Mouse (Mus musculus) embryo, embryonic 9.5 days (tissue): Measurements from ENCODE around the gene Txndc5.

Source experiments
- DNase-seq: peaks from one replicate; pipeline ENCODE4 v3.0.0-alpha.2; 2017; ENCODE audit errors: extremely low spot score

Gene Txndc5

DNA sequence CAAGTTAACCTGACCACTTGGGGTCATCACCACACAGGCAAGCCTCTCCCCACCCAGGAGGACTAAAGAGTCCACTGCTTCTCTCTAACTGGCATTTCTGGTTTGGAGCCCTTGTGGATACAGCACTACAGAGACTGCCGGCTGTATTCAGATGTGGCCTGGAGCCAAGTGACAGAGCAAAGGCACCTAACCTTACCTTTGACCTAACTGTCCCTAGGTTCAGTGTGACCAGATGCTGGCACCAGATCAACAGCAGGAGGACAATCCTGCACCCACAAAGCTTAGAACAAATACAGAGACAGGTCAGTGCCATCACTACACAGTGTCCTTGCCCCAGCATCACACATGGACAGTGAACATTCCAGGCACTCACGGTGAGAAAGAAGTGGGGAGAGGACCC lies 2.5 kb downstream of the Txndc5 start:
- no peak for DNase-seq

DNA sequence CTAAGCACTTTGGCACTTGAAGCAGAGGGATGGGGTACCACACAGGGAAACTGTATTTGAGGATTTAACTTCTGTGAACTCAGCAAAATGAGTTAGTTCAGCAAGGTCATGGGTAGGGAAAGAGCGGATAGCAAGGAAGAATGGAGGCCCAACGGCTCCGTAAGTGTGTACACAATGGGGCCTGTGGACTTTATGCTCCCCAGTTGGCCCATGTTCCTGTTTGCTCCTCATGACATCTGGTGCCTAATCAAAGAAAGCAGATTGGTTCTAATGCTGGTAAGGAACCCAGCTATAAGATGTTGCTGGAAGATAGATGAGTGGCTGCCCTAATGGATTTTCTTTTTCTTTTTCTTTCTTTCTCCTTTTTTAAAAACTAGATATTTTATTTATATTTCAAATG lies 3.4 kb downstream of the Txndc5 start:
- DNase-seq = no peak

DNA sequence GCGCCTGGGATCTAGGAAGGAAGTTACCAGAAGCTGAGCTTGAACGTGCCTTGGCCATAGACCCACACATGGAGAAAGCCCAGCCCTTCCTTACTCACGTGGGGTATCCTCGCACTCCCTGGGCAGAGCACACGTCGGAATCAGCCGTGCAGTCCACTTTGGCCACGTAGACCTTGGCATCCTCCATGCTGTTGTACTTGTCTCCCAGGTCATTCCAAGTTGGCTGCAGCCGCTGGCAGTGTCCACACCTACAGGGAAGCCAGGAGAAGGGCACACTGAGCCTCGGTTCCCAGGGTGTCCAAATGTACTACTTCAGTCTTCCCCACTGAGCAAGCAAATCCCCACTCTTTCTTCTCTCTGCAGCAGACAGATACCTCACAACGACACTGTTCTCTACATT lies 5.4 kb downstream of the Txndc5 start:
- DNase-seq = no peak

DNA sequence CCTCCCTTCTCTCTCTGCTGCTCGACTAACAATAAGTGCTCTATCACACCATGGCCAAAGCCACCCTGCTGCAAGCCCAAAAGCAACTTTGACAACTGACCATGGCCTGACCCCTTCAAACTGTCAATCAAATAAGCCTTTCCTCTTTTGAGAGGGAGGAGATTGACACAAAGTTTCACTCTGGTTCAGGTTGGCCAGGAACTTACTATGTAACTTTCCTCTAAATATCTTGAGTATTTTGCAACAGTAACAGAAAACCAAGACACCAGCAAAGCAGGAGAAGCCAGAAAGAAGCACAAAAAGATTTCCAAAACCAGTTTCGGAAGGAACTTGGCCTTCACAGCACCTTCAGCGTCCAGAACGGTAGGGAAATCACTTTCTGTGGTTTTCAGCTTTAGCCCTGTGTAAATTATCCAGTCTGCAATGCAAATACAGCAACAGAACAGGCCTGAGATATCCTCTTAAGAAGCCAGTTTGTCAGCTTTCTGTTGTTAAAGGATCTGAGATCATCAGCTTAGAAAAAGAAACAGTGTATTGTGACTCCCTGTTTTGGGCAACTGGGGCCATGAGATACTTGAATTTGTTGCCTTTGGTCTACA lies 6.5 kb downstream of the Txndc5 start:
- DNase-seq = no peak

DNA sequence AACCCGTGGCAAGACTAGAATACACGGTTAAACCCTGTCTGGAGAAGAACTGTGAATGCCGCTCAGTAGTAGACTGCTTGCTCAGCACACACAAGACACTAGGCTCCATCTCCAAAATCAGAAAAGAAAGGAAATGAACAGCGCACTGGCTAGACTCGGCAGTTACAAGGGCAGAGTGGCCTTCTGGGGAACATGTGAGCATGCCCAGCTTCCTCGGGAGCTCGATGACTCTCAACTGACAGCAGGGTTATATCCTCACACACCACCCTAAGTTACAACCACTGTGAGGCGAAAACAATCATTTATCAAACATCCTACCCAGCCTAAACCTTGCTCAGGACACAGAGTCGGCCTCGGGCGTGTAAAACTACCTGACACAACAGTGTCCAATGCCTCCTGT lies 8.3 kb downstream of the Txndc5 start:
- DNase-seq = no peak

DNA sequence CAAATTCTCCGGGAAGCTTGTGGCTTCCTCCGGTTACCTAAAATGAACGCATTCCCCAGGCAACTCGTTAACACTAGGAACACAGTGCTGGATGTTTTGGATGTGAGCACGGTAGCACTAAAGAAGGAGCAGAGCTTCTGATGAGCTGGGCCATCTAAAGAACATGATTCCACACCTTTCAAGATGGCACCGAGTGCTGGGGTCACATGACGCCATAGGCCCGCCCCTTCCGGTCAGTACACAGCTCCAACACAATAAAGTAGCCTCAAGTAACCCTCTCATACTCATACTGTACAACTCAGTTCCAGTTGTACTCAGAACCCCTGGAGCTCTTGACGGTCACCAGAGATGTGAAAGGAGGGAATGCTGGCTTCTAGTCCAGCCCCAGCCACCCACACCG lies 12.0 kb downstream of the Txndc5 start:
- no peak for DNase-seq

DNA sequence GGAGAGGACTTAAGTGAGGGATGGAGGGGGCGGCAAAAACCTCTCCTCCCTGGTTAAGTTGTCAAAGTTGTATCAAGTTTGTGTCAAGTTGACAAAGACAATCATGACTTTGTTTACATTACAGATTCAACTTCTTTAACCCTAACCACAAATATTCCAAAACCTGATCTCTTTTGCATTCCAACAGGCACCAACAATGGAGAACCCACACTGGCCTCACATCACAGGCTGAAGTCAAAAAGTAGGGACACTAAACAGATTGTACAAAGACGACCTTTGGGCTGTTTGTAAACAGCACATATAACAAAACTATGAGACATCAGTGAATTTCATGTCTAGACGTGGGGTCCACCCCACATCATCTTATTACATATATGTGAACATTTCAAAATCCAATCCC lies 12.8 kb downstream of the Txndc5 start:
- no peak for DNase-seq

DNA sequence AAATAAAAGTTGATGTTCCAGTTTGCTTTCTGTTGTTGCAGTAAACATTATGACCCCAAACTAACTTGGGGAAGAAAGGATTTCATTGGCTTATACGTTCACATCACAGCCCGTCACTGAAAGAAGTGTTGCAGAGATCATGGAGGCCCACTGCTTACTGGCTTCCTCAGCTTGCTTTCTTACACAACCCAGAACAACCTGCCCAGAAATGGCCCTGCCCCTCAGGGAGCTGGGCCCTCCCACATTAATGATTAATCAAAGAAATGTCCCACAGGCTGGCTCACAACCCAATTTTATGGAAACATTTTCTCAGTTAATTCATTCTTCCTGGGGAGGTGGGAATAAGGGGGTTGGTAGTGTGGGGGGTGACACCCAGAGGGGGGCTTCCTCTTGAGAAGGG lies 13.2 kb downstream of the Txndc5 start:
- DNase-seq = no peak

DNA sequence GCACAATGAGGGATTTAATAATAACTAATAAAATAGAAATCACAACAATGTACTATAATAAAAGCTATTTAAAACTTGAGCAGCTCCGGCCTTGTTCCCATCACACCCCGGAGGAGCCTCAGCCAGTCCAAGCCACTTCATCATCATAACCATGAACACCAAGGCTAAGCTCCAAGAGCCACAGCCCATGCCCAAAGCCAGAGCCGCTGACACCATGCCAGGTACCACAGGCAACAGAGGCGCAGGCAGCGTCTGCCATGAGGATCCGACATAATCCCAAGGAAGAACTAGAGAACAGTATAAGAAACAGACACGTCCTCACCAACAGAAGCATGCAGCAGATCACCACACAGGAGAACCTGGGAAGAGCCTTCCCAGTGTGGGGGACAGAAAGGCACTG lies 14.7 kb downstream of the Txndc5 start:
- no peak for DNase-seq

DNA sequence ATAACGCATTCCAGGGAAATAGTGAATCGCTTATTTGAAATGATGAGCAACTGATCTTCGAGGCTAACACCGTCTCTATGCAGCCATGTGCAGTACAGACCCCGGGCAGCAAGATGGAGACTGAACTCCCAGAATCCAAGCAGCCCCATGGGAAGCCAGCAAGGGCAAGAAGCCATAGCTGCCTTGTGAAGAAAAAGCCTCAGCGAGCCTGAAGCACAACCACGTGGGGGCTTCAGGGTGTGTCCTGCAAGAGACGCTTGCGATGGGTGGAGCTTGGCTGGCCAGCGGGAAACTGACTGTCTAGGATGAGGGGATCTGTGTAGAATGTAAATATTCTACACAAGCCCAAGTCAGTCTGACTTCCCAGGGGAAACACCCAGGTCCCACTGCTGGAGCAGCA lies 16.6 kb downstream of the Txndc5 start:
- no peak for DNase-seq

DNA sequence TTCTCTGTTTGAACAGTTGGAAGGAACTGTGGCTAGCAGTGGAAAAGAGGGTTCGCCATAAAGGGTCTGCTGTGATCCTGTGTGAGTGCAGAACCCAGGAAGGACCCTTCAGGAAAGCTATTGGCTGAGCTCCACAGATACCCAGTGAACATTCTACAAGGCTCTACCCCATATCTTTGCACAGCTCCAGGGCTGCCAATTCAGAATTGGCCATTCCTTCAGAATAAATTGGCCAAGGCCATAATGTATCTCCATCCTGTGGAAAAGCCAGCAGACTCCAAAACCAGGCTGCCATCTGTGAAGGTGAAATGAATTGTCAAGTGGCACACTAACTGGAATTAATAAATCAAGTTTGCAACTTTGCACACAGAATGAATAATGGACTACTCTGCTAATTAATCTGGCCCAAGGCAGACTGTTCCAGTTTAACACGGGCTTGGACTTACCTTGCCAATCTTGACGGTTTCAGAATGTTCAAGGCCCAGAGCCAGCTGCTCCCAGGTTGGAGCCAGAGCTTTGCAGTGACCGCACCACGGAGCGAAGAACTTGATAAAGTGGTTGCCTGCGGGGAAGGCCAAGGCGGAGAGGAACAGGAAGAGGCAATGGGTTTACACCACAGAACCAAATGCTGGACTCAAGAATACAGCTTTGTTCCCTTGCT lies 18.8 kb downstream of the Txndc5 start:
- no peak for DNase-seq

DNA sequence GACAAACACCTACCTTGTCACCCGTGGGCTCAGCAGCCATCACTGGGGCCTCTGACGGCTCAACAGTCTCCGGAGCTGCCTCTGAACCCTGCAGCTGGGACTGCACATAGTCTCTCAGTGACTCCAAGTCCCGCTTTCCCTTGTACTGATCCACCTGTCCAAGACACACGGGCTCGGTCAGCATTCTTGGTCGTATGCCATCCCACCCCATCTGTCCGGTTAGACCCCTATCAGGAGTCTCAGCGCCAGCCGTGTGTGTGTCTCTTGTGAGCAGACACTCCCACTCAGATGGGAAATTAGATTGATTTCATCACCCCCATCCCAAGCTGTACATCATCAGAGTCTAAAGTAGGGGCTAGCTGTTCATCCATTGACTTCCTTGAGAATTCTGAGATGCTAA lies 21.7 kb downstream of the Txndc5 start:
- DNase-seq = no peak

DNA sequence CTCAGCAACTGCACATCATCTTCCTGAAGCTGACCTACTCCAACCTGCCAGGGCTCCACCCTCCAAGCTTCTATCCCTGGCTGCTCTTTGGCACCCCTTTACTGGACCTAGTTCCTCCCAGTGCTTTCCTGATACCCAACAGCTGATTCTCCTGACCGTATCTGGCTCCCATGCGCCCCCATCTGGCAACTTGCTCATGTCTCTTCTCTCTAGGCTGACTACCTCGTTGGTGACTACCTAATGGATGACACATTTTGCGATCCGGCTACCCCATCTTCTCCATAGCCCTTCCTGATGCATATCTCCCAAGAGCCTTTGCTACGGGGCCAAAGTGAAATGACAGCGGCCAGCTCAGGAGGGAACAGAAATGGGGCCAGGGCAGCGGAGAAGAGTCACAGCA lies 22.3 kb downstream of the Txndc5 start:
- DNase-seq = peak; percentile 15

DNA sequence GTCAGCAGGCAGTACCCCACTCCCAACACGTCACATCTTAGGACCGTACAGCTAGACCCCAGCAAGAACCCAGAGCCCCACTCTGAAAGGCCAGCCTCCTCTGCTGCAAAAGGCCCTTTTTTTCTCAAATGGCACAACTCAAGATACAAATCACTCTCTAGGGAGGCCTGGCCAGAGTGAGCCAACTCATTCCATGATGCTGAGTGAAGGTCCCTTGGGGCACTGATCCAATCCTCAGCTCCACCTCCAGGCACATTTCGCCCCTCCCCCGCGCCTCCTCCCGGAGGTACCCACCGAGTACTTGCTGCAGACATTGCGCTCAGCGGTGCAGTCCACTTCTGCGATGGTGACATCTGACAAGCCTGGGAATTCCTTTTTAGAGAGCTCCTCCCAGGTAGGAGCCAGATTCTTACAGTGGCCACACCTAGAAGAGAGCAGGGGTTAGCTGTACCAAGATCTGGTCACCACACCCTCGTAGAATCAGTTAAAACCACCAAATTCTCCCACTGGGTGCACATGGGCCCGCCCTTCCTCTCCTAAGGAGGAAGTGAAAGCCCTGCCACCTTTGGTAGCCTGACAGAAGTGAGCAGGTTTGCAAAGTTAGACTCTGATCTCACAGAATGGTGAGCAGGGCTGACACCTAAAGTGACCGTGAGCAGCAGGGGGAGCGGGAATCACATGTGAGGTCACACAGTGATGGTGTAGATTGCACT lies 25.3 kb downstream of the Txndc5 start:
- DNase-seq = no peak

DNA sequence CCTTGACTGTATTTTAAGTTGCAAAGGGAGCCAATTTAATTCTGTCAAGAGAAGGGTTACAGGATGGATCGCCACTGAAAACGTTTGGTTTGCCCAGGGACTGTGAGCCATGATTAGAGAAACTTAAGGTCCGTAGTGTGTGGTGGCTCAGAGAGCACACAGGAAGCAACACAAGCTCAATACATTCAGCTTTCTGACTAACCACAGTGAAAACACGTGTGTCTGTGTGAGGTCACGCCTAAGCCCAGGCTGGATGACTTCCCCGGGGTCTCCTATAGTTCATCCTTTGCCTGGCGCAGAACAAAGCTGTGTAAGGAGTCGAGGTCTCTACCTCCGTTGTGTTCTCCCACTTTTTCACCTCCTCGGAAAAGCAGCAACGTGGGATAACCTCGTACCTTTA lies 27.3 kb downstream of the Txndc5 start:
- DNase-seq = no peak

DNA sequence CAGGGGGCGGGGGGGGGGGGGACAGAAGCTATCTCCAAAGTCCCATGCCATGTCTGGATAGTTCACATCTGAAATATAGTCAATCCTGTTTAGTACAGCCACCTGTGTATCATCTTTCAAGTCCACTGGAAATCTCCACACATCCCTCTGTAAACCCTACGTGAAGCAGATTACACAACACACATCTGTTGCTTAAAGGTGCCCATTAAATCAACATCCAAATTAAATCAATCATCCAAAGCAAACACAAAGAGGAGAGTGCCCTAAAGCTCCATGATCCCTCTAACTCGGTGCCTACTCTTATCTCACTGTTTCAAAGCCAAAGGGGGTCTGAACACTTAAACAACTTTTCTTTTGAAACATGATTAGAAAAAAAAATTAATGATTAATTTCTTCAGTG lies 31.9 kb downstream of the Txndc5 start:
- DNase-seq = no peak

DNA sequence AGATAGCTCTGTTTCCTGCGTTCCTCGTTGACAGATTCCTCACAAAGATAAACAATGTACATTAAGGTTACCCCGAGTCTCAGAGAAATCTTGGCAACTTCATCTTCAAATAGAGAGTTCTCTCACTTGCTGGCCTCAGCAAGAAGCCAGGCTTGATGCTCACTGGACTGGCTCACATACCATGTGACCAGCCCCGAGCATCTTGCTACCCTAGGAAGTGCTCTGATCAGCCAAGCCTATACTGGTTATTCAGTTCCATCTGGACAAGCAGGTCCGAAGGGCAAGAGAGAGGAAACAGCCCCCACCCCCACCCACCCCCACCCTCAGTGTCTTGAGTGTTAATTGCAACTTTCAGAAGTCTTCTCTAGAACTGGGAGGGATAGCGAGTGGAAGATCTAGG lies 41.9 kb downstream of the Txndc5 start:
- DNase-seq = no peak

DNA sequence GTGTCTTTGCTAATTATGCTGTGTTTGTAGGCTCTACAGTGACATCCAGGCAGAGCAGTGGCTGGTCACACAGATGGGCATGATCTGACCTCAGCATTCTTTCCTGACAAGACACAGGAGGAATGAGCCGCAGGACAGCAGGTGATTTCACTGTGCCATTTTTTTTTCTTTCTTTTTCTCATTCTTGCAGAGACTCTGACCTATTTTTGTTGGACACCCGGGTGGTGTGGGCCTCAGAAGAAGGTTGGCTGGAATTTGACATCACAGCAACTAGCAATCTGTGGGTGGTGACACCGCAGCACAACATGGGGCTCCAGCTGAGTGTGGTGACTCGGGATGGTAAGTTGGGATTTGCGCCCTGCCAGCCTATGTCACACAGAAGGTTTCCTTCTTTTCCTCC lies 43.9 kb downstream of the Txndc5 start:
- DNase-seq = no peak

DNA sequence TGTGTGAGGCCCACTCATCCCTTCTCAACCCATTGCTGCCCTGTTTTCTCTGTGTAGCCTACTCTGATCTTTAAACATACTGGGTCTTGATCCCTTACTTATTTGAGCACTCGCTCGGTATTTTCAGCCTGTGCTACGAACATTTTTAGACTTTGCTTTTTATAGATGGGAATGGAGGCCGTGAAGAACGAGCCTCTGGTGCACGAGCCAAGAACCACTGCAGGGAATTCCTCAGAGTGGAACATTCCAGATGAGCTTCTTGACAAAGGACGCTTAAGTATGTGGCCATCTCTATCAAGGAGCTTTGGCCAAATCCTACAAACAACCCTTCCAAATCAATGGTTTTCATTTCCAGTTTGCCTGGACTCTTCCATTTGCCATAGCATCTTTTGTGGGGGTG lies 47.6 kb downstream of the Txndc5 start:
- DNase-seq = no peak

DNA sequence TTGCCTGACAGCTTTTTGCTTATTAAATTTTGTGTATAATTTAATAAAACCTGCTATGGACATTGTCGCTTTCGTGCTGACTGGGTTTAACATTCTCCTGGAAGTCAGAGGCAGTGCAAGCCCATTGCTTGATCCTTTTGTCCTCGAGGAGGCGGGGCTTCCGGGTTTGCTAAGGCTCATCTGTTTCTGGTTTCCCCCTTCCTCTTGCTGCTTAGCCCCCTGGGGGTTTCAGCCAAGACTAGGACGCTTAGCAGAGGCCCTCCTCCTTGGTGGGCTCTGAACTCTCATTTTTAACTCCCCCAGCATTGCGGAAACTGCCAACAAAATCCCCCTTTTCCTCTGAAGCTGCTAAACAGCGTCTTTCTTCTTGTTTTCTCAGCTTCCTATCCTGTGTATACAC lies 51.7 kb downstream of the Txndc5 start:
- DNase-seq = peak; percentile 47

DNA sequence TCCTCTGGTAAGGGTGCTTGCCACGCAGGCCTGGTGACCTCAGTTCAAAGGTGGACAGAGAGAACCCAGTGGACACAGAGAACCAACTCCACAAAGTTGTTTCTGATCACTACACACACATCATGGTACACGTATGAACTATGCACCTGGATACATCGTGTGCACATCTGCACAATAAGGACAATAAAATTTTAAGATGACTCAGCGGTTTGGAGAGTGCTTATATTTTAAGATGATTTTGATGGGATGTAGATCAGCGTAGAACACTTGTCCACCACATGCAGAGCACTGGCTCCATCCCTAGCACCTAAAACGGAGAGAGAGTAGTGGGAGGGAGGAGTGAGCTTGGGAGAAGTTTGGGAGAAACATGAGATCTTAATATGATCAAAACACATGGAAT lies 55.1 kb downstream of the Txndc5 start:
- no peak for DNase-seq

DNA sequence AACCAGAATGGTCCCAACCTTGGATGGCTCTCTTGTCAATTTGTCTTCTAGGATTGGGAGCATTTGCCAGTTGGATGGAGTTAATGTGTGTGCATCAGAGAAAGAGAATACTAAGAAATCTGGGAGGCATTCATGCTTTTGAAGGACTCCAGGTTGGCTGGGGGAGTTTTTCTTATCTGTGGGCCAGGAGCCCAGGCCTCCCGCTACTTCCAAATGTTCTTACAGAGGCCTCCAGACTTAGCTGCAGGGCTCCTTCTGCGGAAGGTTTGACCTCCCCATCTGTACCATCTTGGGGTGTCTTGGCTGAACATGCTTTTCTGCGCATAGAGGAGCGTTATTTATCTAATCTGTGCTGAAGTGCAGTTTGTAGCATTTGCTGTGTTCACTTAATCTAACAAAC lies 56.0 kb downstream of the Txndc5 start:
- DNase-seq = no peak

DNA sequence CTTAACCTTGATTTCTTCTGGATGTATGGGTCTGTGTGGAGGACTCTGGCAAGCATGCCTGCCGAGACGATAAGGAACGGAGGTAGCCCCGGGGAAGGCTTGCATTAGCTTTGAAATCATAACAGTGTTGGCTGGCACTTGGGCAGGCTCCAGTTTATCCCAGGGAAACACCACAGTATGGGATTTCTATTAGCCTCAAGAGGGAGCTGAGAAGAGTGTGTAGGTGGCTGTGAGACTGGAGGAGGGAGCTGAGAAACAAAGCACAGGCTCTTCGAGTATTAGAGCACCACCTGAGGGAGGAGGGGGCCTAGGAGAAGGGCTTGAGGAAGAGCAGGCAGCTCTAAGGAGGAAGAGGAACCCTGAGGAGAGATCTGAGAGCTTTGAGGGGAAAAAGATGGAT lies 57.7 kb downstream of the Txndc5 start:
- no peak for DNase-seq

DNA sequence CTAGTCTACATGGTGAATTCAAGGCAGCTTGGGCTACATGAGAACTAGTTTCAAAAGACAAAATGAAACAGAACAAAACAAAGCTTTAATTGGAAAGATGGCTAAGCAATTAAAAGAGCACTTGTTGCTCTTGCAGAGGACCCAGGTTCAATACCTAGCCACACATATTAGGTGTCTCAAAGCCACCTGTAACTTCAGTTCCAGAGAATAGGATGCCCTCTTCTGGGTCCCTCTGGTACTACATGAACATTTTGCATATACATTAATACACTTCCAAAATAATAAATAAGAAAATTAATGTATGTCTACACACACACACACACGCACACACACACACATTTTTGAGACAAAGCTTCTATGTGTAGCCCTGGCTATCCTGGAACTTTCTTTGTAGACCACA lies 65.2 kb downstream of the Txndc5 start:
- no peak for DNase-seq
